Mouse (Mus musculus): ENCODE measurements around the gene Lrba. TPM values are rescaled to one million over a fixed set of nuclear protein-coding genes. Genes with fewer than 3 reads are reported as not detected.

Lrba gene
- total RNA-seq, 4 experiments from 2014 or later = 41.7 to 59.7 (median 47.9) TPM

GRCm38 (mm10) chr3:86759383-86759782 lies 534.9 kb downstream of the Lrba start:
- DNase-seq = no peak

DNA sequence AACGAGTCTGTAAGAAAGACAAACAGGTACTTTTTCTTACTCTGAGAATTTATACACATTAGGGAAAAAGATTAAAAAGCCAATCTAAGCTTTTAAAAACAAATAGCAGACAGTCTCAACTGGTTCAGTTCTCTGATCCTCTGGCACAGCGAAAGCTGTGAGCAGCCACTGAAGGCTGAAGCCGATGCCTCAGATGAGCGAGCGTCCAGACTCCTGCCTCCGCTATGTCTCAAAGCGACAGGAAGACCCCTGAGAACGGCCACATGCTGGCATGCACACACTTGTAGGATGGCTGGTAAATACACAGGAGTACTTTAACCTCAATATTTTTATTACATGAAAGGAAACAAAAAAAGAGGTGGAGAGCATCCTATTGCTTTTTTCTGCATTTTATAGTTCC lies 535.4 kb downstream of the Lrba start:
- DNase-seq = no peak

DNA sequence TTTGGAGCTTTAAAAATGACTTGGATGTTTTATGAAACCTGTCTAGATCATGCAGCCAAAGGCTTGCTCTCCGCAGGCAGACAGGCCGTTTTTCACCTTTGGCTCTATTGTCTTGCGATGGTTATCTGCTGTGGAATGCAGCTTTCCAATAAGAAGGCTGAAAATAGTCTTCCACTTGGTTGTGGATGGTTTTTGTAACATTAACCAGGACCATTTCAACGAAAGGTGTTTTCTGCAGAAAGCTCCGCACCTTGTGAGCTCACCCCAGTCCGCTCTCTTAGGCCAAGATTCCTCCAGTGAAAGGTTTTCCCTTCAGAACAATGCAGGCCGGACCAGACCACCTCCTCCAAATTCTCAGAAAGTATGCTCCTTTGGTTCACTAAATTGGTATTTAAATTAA lies 536.0 kb downstream of the Lrba start:
- no peak for DNase-seq

DNA sequence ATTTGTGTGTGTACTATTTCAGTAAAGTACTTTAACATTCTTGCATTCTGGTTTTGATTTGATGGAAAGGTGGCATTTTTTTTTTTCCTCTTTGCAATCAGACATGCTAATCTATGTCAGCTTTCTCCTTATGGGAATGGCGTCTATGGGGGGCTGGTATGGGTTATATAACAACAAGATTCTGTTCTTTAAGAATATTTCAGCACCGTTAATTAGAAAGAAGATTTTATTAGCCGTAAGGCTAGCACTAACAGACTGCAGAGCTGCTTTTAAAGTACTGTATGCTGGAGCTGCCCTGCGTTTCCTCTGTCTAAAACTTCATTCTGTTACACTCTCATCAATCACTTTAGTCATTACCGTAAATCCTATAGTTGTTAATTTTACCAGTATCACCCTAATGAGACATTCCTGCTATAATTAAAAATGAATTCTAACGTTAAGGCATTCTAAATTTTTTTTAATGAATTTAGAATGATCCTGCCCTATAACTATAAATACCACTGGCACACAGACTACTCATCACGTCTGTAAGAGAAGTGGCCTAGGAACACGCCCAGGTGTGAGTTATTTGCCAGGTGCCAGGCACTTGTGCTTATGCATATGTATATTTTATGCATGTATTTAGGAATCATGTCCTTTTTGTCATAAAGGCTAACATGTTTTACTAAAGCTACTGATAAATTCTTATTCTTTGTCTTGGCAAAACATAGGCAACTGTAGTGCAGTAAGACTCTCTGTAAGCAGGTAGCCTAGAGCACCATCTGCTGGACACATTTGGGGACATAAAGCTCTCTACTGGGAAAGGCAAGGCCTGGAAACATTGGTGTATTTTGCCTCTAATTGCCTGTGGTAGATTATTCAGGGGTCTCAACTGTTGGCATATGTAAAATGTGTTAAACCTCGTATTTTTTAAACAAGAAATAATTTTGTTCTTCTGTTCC lies 536.9 kb downstream of the Lrba start:
- DNase-seq = peak; percentile 46

DNA sequence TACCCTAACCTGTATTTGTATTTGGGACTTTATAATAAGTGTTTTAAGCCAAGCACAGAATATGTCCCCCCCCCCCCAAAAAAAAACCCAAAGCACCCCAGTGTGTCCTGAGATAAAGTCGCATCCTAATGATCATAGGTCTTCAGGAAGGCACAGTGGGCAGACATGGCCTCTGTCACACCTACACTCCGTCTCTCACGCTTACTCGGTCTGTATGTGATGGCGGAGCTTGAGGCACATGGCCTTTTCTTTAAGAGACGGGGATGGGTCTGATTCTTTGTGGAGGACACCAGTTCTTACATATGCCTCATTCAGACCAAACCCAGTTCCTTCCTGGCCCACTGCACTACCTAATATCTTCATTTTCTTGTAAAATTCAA lies 537.5 kb downstream of the Lrba start:
- no peak for DNase-seq

DNA sequence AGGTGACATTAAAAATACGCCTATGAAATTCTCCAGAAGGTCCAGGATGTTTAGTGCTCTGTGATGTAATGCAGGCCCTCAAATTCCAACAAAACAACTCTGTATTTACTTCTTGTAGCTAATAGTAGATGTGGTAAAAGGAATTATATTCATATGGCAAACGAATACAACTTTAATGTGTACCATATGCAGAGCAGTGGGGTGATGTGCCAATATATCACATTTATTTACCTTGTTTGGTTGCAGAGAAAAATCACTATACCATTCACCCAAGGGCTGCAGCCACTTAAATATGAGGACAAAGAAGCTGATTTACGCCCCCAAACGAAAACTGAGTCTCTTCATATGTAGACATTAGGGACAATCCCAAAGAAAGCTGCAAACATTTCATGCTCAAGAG lies 538.0 kb downstream of the Lrba start:
- no peak for DNase-seq

DNA sequence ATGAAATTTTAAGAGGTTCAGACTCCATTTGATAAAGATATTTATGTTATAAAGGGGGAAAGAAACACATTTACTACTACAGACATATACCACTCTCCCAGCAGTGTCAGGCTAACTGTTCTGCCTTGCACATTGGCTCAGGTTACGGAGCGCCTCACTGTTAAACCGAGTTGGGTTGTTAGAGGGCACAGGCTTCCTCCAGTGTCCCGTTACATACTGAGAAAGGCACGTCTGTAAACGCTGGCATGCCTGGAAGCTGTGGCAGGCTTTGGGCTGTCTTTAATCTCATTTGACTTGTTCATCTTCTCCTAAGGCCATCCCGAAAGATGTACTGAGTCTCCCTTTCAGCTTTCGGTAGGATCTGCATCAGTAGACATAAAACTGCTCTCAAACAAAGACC lies 544.1 kb downstream of the Lrba start:
- no peak for DNase-seq

GRCm38 (mm10) chr3:86768969-86769368 lies 544.5 kb downstream of the Lrba start:
- DNase-seq = no peak

DNA sequence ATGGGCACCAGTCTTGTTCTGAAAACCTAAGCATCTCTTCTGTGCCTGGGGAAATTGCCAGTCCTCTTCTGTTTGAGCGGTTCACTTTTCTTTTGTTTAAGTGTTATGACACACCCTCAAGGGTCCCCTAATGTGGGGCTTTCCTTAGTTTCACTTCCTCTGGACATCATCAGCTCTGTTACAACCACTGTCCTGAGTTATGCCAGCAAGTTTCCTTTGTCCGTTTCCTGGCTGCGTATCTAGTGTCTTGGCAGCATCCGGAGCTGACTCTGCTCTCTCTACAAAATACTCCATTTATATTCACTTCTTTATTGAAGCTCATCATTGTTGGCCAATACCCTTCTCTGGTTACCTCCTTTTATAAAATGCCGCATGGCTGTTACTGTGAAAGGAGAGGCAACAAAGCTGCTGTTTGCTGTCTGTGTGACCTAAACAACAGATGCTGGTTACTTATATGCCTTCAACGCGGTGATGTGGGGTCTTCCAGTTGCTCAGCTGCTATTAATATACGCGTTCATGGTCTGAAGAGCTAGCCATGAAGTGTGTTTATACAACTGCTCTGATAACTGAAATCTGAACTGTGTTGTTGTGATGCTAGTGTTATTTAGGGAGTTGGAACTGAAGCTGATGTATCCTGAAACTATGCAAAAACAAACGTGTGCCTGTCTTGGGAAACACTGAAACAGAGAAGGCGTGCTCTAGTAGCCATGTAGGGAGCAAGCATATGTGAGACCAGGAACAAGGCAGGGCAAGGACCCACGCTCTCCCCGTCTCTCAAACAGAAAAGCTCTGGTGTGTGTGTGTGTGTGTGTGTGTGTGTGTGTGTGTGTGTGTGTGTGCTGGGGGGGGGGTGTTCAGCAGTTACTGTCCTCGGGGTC lies 550.3 kb downstream of the Lrba start:
- DNase-seq = no peak

- DNase-seq = no peak
Observed at GRCm38 (mm10) chr3:86775444-86775828, 551.0 kb downstream of the Lrba start.

DNA sequence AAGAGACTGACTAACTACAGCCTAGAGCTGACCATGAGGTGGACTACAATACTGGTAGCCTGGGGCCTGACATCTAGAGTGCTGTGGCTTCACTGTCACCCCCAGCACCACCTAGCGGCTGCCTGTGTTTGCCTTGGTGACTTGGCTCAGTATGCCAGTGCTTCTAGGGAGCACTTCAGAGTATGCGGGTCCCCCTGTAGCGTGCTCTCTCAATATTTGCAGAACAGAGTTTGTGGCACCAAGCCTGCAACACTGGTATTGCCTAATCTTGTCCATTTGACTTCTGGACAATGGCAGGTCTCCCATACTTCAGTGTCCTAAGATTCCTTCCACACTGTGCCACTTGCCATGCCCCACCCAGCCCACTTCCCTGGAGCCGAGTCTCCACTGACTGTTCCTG lies 555.2 kb downstream of the Lrba start:
- DNase-seq = no peak

- no peak for DNase-seq
Observed at GRCm38 (mm10) chr3:86784051-86784450, 559.6 kb downstream of the Lrba start.

GRCm38 (mm10) chr3:86784930-86785329 lies 560.5 kb downstream of the Lrba start:
- no peak for DNase-seq

DNA sequence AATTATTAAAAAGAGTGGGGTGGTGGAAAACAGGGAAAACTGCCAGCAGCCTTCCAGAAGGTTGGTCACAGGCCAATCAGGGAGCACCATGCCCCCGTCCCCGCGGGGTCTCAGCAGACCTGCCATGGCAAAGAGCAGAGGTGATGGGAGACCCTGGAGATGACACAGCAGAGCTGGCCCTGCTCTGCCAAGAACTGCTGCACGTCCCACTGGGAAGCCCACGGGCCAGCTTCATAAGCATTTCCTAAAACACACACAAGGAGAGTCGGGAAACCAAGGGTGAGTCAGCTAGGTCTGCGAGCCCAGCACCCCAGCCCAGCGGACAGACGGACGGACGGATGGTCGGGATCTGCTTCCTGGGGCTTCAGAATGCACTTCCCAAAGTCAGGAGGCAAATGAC lies 561.8 kb downstream of the Lrba start:
- no peak for DNase-seq

GRCm38 (mm10) chr3:86786845-86787351 lies 562.4 kb downstream of the Lrba start:
- DNase-seq = peak; percentile 51

- DNase-seq = peak; percentile 29
Observed at GRCm38 (mm10) chr3:86787423-86788123, 563.1 kb downstream of the Lrba start.

DNA sequence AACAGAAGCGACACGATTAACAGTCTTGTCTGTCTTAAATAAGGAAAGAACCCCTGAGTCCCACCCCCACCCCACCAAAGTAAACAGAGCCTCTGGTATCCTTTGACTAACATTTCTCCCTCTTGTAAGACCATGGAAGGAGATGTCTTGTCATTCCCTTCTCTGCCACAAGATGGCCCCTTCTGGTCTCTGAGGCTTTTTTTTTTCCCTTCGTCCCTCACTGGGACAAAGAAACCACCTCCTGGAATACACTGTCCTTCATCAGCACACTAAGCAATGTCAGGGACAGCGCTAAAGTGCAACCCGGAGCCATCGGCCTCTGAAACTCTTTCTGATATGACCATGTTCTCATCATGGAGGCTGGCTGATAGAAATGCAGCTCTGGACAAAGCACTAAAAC lies 564.2 kb downstream of the Lrba start:
- peak; percentile 61 for DNase-seq

DNA sequence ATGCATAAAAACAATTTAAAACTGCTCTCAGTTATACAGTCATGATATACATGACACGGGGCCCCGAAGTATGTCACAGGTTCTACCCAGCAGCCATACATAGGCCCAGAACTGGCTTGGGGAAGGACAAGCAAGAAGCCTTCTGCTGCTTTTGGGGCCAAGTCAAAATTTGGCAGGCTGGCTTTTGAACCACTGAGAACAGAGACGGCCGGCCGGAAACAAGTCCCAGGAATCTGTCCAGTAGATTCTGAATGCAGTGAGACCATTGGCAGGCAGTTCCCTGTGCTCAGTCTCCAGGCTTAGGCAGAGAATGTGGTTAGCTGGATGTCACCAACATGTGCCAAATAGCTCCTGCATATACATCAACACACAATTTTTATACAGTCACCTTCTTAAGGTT lies 565.3 kb downstream of the Lrba start:
- no peak for DNase-seq

GRCm38 (mm10) chr3:86793264-86793663 lies 568.8 kb downstream of the Lrba start:
- no peak for DNase-seq

DNA sequence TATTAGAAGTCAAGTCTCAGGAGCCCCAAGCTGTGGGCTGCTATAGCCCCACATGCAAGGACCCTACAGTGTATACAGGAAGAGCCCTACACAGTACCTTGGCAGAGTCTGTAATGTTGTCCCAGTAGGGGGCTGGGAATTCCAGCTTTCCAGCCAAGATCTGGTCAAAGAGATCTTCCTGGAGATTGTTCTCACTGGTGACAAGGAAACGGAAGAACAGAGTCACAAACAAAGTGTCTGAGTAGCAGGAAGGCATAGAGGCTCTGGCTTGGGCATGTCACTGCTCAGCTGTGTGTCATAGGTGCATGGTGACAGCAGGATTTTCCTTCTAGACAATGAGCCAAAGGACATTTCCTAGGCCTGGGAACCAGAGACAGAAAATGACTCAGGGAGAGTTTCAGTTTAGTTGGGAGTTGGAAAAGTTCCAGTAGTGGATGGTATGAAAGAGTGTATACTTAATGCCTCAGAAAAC lies 569.3 kb downstream of the Lrba start:
- peak; percentile 50 for DNase-seq

GRCm38 (mm10) chr3:86796716-86797115 lies 572.2 kb downstream of the Lrba start:
- no peak for DNase-seq

DNA sequence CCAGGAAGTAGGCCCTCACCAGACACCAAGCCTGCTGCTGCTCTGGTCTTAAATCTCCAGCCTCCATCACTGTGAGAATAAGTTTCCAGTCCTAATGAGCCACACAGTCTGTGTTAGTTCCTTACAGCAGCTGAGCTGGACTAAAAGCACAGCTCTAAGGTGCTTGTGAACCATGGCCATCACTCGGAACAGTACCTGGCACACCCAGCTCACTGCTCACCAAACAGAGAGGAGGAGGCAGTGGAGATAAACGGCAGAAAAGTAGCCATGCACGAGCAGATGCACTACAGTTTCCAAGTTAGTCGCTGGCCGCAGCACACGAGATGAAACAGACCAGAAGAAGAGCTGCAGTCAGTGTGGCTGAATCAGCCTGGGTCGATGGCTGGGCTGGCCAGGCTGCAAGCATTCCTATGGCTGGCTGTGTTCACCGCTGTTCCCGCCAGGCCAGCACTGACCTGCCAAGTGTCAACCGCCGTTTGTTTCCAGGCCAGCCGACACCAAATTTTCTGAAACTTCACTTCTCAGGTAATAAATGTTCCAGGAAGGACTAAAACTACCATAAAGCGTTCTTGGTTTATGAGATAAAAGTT lies 573.5 kb downstream of the Lrba start:
- no peak for DNase-seq
